Mouse (Mus musculus) hindbrain, embryonic 11.5 days (tissue): ENCODE measurements around the gene Lsm7. TPM values are rescaled to one million over a fixed set of nuclear protein-coding genes. Genes with fewer than 3 reads are reported as not detected.

ENCODE experiments used
- microRNA counts: library from miRNA; unstranded; fragments of <30 nt; microRNA quantifications from one replicate; lab custom pipeline; 2015
- polyA plus RNA-seq: library from polyadenylated mRNA; unstranded; fragments of >200 nt; fragmentation: Nextera tagmentation; extraction: Ambion mirVana; gene quantifications from 2 replicates; pipeline ENCODE4 v1.2.1, GENCODE M21; 2014

Lsm7 gene
- polyA plus RNA-seq, 1 experiment from 2014 or later = 260 TPM

MicroRNAs within 50 kb of the gene (microRNA counts, 519-probe panel; counts per million panel counts)
- microRNA mmu-miR-1982 (lab: Ali Mortazavi, UCI) = not detected

Other genes starting within 250 kb of the Lsm7 start
- 1.5 and 1.7 TPM in 2 replicates for gene Gm49322, start 249.2 kb downstream of the Lsm7 start, polyA plus RNA-seq
- gene Csnk1g2, start 232.4 kb downstream of the Lsm7 start, polyA plus RNA-seq = 71.1 and 85.6 TPM in 2 replicates
- gene Btbd2, start 198.1 kb downstream of the Lsm7 start, polyA plus RNA-seq = 36.2 and 47.2 TPM in 2 replicates
- 47.0 and 48.4 TPM in 2 replicates for gene Mknk2, start 177.1 kb downstream of the Lsm7 start, polyA plus RNA-seq
- 54.4 and 55.6 TPM in 2 replicates for gene Mob3a, start 153.2 kb downstream of the Lsm7 start, polyA plus RNA-seq
- gene Izumo4, start 153.0 kb downstream of the Lsm7 start, polyA plus RNA-seq = 10.3 and 11.4 TPM in 2 replicates
- 68.5 and 85.1 TPM in 2 replicates for gene Ap3d1, start 112.9 kb downstream of the Lsm7 start, polyA plus RNA-seq
- 18.3 and 25.1 TPM in 2 replicates for gene Dot1l, start 100.0 kb downstream of the Lsm7 start, polyA plus RNA-seq
- 83.4 and 84.4 TPM in 2 replicates for gene Sf3a2, start 57.0 kb downstream of the Lsm7 start, polyA plus RNA-seq
- gene Plekhj1, start 56.6 kb downstream of the Lsm7 start, polyA plus RNA-seq = 142 and 150 TPM in 2 replicates
- gene Amh, start 50.0 kb downstream of the Lsm7 start, polyA plus RNA-seq = not detected in 2 replicates
- 0.36 and 0.61 TPM in 2 replicates for gene Jsrp1, start 41.7 kb downstream of the Lsm7 start, polyA plus RNA-seq
- gene Oaz1, start 28.6 kb downstream of the Lsm7 start, polyA plus RNA-seq = 1,755 and 1,772 TPM in 2 replicates
- gene Lingo3, start 11.2 kb downstream of the Lsm7 start, polyA plus RNA-seq = 0.24 and 0.29 TPM in 2 replicates
- gene Sppl2b, start 66 bp upstream of the Lsm7 start, polyA plus RNA-seq = 25.1 and 25.4 TPM in 2 replicates
- gene Tmprss9, start 16.6 kb upstream of the Lsm7 start, polyA plus RNA-seq = 0.05 and 0.06 TPM in 2 replicates
- 328 and 353 TPM in 2 replicates for gene Timm13, start 45.8 kb upstream of the Lsm7 start, polyA plus RNA-seq
- 14.6 and 19.0 TPM in 2 replicates for gene Lmnb2, start 63.0 kb upstream of the Lsm7 start, polyA plus RNA-seq
- gene Gadd45b, start 74.9 kb upstream of the Lsm7 start, polyA plus RNA-seq = 13.8 and 14.6 TPM in 2 replicates
- 6.6 and 7.2 TPM in 2 replicates for gene Gng7, start 159.7 kb upstream of the Lsm7 start, polyA plus RNA-seq
- gene Diras1, start 170.5 kb upstream of the Lsm7 start, polyA plus RNA-seq = 3.4 and 5.8 TPM in 2 replicates
- gene Slc39a3, start 182.2 kb upstream of the Lsm7 start, polyA plus RNA-seq = 9.2 and 11.0 TPM in 2 replicates
- 200 and 210 TPM in 2 replicates for gene Sgta, start 205.0 kb upstream of the Lsm7 start, polyA plus RNA-seq
- 44.1 and 46.4 TPM in 2 replicates for gene Thop1, start 214.8 kb upstream of the Lsm7 start, polyA plus RNA-seq
- 0.23 and 0.49 TPM in 2 replicates for gene Creb3l3, start 243.7 kb upstream of the Lsm7 start, polyA plus RNA-seq